Mouse (Mus musculus): ENCODE data around the gene Hsdl1. TPM values are rescaled to one million over a fixed set of nuclear protein-coding genes. Genes with fewer than 3 reads are reported as not detected.

Hsdl1 gene
- polyA plus RNA-seq, 1 experiment from 2014 or later, result 21.4 TPM

- Histone ChIP-seq H3K36me3 (ENCODE audit: control insufficient read depth, insufficient read depth, low read length) (no peaks in the 10 kb centered on the region), H3K4me2 (replicated peaks; ENCODE audit: low read depth) (peak overlapping the region; percentile 98), H3K27me3 (ENCODE audit: control insufficient read depth, insufficient read depth, low read length) (no peaks in the 10 kb centered on the region), H3K9ac (ENCODE audit: low read length) (peak overlapping the region; percentile 65), H3K9me3 (ENCODE audit: control insufficient read depth, low read length) (no peaks in the 10 kb centered on the region), H3K4me1 (replicated peaks; ENCODE audit: control insufficient read depth, insufficient read depth) (no peaks in the 10 kb centered on the region; the same call in 1 of the 2 replicates), H3K27ac (replicated peaks) (no peak overlapping the region), H3K4me3 (ENCODE audit: low read depth, low read length) (peak overlapping the region; percentile 65)
- no peak for DNase-seq (ENCODE audit: low spot score)
- 2% methylated on average over 16 of the region's 16 CpGs for WGBS
- no peak for ATAC-seq (ENCODE audit: low FRiP score, low TSS enrichment)
- TF ChIP-seq CTCF (IDR thresholded peaks at IDR 0.05; ENCODE audit: low read depth) (no peak), EP300 (optimal IDR thresholded peaks at IDR 0.05) (no peak)
Measured at GRCm38 (mm10) chr8:119575366-119575726, 363 bp upstream of the Hsdl1 start.

DNA sequence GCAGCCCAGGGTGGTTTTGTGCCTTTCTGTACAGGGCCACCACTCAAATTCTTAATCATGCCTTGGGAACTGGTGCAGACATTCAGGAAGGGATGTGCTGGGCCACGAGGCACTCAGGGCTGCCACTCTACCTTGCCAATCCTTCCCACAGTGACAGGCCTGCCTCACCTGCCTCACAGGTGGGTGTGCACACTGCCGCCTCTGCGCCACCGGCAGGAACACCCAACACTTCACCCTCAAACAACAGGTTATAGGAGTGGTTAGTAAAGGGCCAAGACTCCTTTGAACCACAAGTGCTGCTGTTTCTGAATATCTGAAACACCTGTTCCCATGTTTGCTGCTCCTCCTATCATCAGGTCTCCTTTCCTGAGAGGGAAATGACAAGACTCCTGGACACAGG is 2.6 kb downstream of the Hsdl1 start:
- H3K4me2 ChIP-seq (replicated peaks; ENCODE audit: low read depth), result no peak overlapping the region
- no peaks in the 10 kb centered on the region for H3K27me3 ChIP-seq (ENCODE audit: control insufficient read depth, insufficient read depth, low read length)
- H3K9ac ChIP-seq (ENCODE audit: low read length), result no peak overlapping the region
- WGBS, result 54% methylated on average over 4 of the region's 4 CpGs
- TF ChIP-seq CTCF (IDR thresholded peaks at IDR 0.05; ENCODE audit: low read depth), result peak; percentile 28; the same call in 1 of the 2 replicates
- TF ChIP-seq EP300 (optimal IDR thresholded peaks at IDR 0.05), result no peak
- no peak overlapping the region for H3K4me3 ChIP-seq (ENCODE audit: low read depth, low read length)
- no peaks in the 10 kb centered on the region for H3K9me3 ChIP-seq (ENCODE audit: control insufficient read depth, low read length)
- no peaks in the 10 kb centered on the region for H3K36me3 ChIP-seq (ENCODE audit: control insufficient read depth, insufficient read depth, low read length)
- DNase-seq (ENCODE audit: low spot score) (peak; percentile 71), ATAC-seq (ENCODE audit: low FRiP score, low TSS enrichment) (peak; percentile 45; the same call in 1 of the 2 replicates)
- H3K4me1 ChIP-seq (replicated peaks; ENCODE audit: control insufficient read depth, insufficient read depth), result no peaks in the 10 kb centered on the region; the same call in 1 of the 2 replicates
- peak overlapping the region; percentile 67 for H3K27ac ChIP-seq (replicated peaks)

DNA sequence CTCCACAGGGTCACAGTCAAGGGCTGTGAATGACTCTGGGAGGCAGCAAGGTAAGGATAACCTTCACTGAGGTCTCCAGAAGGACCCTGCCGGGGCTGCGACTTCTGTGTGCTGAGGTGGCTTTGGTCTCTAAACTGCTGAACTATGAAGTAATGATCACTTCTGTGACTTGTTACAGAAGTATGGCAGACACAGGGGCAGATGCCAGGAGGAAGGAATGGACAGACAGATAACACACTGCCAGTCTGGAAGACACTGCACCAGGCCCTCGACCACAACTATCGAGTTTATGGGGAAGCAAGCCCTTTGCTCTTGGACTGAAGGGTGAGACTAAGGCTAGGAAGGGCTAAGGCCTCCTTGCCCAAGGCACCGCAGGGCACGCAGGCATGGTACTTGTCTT is 3.8 kb downstream of the Hsdl1 start:
- Histone ChIP-seq H3K4me3 (ENCODE audit: low read depth, low read length) (no peak overlapping the region), H3K4me1 (replicated peaks; ENCODE audit: control insufficient read depth, insufficient read depth) (no peaks in the 10 kb centered on the region; the same call in 1 of the 2 replicates), H3K36me3 (ENCODE audit: control insufficient read depth, insufficient read depth, low read length) (no peaks in the 10 kb centered on the region), H3K4me2 (replicated peaks; ENCODE audit: low read depth) (no peak overlapping the region), H3K9ac (ENCODE audit: low read length) (no peak overlapping the region), H3K27ac (replicated peaks) (no peak overlapping the region), H3K9me3 (ENCODE audit: control insufficient read depth, low read length) (no peaks in the 10 kb centered on the region), H3K27me3 (ENCODE audit: control insufficient read depth, insufficient read depth, low read length) (no peaks in the 10 kb centered on the region)
- 77% methylated on average over 6 of the region's 6 CpGs for WGBS
- TF ChIP-seq CTCF (IDR thresholded peaks at IDR 0.05; ENCODE audit: low read depth), result no peak
- no peak for TF ChIP-seq EP300 (optimal IDR thresholded peaks at IDR 0.05)
- ATAC-seq (ENCODE audit: low FRiP score, low TSS enrichment) (no peak), DNase-seq (ENCODE audit: low spot score) (no peak)

DNA sequence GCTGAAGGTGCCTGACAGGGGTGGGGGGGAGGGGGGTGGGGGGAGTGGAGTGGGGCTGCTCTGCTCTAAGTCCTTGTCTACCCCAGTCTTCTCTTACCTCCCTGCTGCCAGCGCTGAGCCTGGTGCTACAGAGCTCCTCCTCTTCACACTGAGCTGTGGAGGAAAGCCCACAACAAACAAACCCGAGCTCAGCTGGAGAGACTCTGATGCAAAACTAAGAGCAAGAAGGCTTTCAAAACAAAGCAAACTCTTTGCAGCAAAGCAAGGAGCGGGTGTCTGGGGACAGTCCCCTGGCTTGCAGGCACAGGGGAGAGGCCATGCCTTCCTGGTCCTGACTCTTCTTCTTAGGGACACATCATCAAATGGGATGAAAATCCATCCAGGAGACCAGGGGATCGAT is 5.1 kb downstream of the Hsdl1 start:
- no peak for TF ChIP-seq CTCF (IDR thresholded peaks at IDR 0.05; ENCODE audit: low read depth)
- H3K9ac ChIP-seq (ENCODE audit: low read length), result no peak overlapping the region
- H3K4me2 ChIP-seq (replicated peaks; ENCODE audit: low read depth), result no peak overlapping the region
- no peak for DNase-seq (ENCODE audit: low spot score)
- H3K4me1 ChIP-seq (replicated peaks; ENCODE audit: control insufficient read depth, insufficient read depth), result no peaks in the 10 kb centered on the region; the same call in 1 of the 2 replicates
- no peaks in the 10 kb centered on the region for H3K9me3 ChIP-seq (ENCODE audit: control insufficient read depth, low read length)
- no peak overlapping the region for H3K4me3 ChIP-seq (ENCODE audit: low read depth, low read length)
- H3K27ac ChIP-seq (replicated peaks), result no peak overlapping the region
- 41% methylated on average over 4 of the region's 4 CpGs for WGBS
- no peaks in the 10 kb centered on the region for H3K27me3 ChIP-seq (ENCODE audit: control insufficient read depth, insufficient read depth, low read length)
- ATAC-seq (ENCODE audit: low FRiP score, low TSS enrichment), result no peak
- H3K36me3 ChIP-seq (ENCODE audit: control insufficient read depth, insufficient read depth, low read length), result peaks cover 7% of the 10 kb centered on the region; the same call in 1 of the 2 replicates

DNA sequence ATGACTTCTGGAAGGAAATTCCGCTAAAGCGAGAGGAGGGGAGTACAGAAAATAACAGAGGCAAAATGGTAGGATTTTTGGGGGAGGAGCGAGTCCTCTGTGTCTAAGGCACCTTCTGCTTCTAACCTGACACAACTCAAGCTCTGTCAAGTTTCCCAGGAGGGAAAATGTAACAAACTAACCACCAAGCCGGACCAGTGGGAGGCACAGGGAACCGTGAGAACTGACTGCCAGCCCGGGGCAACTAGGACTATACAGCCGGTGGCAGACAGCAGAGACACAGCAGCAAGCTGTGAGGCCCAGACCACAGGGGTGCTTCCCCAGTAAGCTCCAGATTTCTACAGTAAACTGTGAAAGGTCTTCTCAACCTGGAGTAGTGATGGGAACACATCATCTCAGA is 6.0 kb downstream of the Hsdl1 start:
- H3K27me3 ChIP-seq (ENCODE audit: control insufficient read depth, insufficient read depth, low read length), result no peaks in the 10 kb centered on the region
- WGBS, result 69% methylated on average over 7 of the region's 7 CpGs
- no peak overlapping the region for H3K4me3 ChIP-seq (ENCODE audit: low read depth, low read length)
- H3K9ac ChIP-seq (ENCODE audit: low read length), result no peak overlapping the region
- no peaks in the 10 kb centered on the region for H3K9me3 ChIP-seq (ENCODE audit: control insufficient read depth, low read length)
- H3K4me2 ChIP-seq (replicated peaks; ENCODE audit: low read depth), result no peak overlapping the region
- ATAC-seq (ENCODE audit: low FRiP score, low TSS enrichment), result no peak
- H3K4me1 ChIP-seq (replicated peaks; ENCODE audit: control insufficient read depth, insufficient read depth), result no peaks in the 10 kb centered on the region; the same call in 1 of the 2 replicates
- no peak for DNase-seq (ENCODE audit: low spot score)
- peaks cover 13% of the 10 kb centered on the region for H3K36me3 ChIP-seq (ENCODE audit: control insufficient read depth, insufficient read depth, low read length)
- TF ChIP-seq CTCF (IDR thresholded peaks at IDR 0.05; ENCODE audit: low read depth) (no peak), EP300 (optimal IDR thresholded peaks at IDR 0.05) (no peak)
- H3K27ac ChIP-seq (replicated peaks), result no peak overlapping the region

DNA sequence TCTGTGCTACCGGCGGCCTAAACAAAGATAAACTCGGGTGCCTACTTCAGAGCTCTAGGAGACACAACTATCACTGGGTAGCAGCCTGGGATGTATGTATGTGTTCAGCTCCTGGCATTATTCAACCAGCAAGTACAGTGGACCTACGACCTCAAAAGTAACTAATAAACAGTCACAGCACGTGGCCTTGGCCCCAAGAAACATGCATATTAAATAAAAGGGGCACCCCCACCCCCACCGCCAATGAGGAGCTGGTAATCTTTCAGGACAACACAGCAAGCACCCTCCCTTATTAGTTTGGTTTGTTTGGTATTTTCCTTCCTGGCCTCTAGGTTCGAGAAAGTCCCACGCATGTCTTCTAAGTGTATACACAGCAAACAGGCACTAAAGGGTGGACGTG is 6.7 kb downstream of the Hsdl1 start:
- Histone ChIP-seq H3K4me2 (replicated peaks; ENCODE audit: low read depth) (no peak overlapping the region), H3K4me1 (replicated peaks; ENCODE audit: control insufficient read depth, insufficient read depth) (no peaks in the 10 kb centered on the region), H3K27me3 (ENCODE audit: control insufficient read depth, insufficient read depth, low read length) (no peaks in the 10 kb centered on the region), H3K36me3 (ENCODE audit: control insufficient read depth, insufficient read depth, low read length) (peaks cover 16% of the 10 kb centered on the region), H3K27ac (replicated peaks) (no peak overlapping the region), H3K4me3 (ENCODE audit: low read depth, low read length) (no peak overlapping the region), H3K9me3 (ENCODE audit: control insufficient read depth, low read length) (no peaks in the 10 kb centered on the region), H3K9ac (ENCODE audit: low read length) (no peak overlapping the region)
- no peak for ATAC-seq (ENCODE audit: low FRiP score, low TSS enrichment)
- TF ChIP-seq CTCF (IDR thresholded peaks at IDR 0.05; ENCODE audit: low read depth) (no peak), EP300 (optimal IDR thresholded peaks at IDR 0.05) (no peak)
- 82% methylated on average over 9 of the region's 9 CpGs for WGBS
- no peak for DNase-seq (ENCODE audit: low spot score)

Data from stomach, postnatal 0 days (tissue).